22 mouse cellular contexts compared by ENCODE assay signal in the genomic region with DNA sequence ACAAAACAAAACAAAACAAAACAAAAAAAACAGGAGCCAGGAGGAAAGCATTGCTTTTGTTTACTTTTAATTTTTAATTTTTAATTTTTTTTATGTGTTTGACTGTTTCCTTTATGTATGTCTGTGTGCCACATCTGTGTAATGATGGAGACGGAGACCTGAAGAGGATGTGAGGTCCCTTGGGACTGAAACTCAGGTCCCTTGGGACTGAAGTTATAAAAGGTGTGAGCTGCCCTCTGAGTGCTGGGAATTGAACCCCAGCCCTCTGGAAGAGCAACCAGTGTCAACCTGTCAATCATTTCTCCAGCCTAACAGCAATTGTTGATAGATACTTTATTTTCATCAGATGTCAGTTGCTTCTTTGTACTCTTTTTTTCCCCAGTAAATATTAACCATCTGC. TPM values are rescaled to one million over a fixed set of nuclear protein-coding genes. Genes with fewer than 3 reads are reported as not detected.
DNase-seq lines count a peak whose midpoint lies in the region; ATAC-seq and TF ChIP-seq lines count a peak whose summit lies in the region.
"Had no signal": no experiment of that assay in that cellular context is flagged by ENCODE, and none has a peak within 500 bp of the region (broad histone marks: within the 10 kb centered on the region; RNA-seq: fewer than 3 reads in every experiment).

No protein-coding gene starts in this region.

- TF ChIP-seq CTCF in spleen, adult 2 months (IDR thresholded peaks at IDR 0.05; ENCODE audit: extremely low read depth, insufficient read depth, insufficient read length, insufficient replicate concordance) = no peak

- 37% methylated on average over 1 of the region's 1 CpGs for WGBS in spleen, adult 2 months
- 78% methylated on average over 1 of the region's 1 CpGs for WGBS in liver, embryonic 16.5 days (ENCODE audit: insufficient replicate concordance)
- 83% methylated on average over 1 of the region's 1 CpGs for WGBS in forebrain, embryonic 10.5 days

- no peak overlapping the region for H3K27ac ChIP-seq in spleen, adult 2 months (ENCODE audit: insufficient read depth, low read length)
- H3K27ac ChIP-seq in liver, embryonic 16.5 days (ENCODE audit: low read length) = peak overlapping the region; percentile 98
- no peak overlapping the region for H3K27ac ChIP-seq in forebrain, embryonic 10.5 days
- H3K27ac ChIP-seq: embryonic facial prominence, embryonic 15.5 days; kidney, postnatal 0 days had no signal

- peak overlapping the region; percentile 71 for H3K4me2 ChIP-seq in liver, embryonic 16.5 days (ENCODE audit: low read depth, low read length)

- H3K36me3 ChIP-seq in erythroblast, embryonic 14.5 days (ENCODE audit: control insufficient read depth) = peaks cover 39% of the 10 kb centered on the region
- H3K36me3 ChIP-seq in spleen, adult 2 months (ENCODE audit: control insufficient read depth, insufficient read depth, low read length) = no peaks in the 10 kb centered on the region
- H3K36me3 ChIP-seq in liver, embryonic 16.5 days (ENCODE audit: control insufficient read depth, insufficient read depth) = no peaks in the 10 kb centered on the region
- H3K36me3 ChIP-seq in forebrain, embryonic 10.5 days (replicated peaks) = no peaks in the 10 kb centered on the region
- H3K36me3 ChIP-seq: embryonic facial prominence, embryonic 15.5 days; heart, embryonic 15.5 days; hindbrain, embryonic 13.5 days; midbrain, embryonic 12.5 days had no signal

- peak overlapping the region; percentile 40; the same call in 1 of the 2 replicates for H3K9ac ChIP-seq in liver, embryonic 16.5 days (ENCODE audit: low read depth, low read length)
- H3K9ac ChIP-seq: midbrain, embryonic 12.5 days had no signal

- peak overlapping the region; percentile 95 for H3K4me3 ChIP-seq in erythroblast, embryonic 14.5 days (replicated peaks)
- H3K4me3 ChIP-seq in spleen, adult 2 months (ENCODE audit: extremely low read depth, insufficient read depth, insufficient read length) = no peak overlapping the region
- no peak overlapping the region for H3K4me3 ChIP-seq in liver, embryonic 16.5 days (ENCODE audit: low read depth, low read length)
- H3K4me3 ChIP-seq in forebrain, embryonic 10.5 days = no peak overlapping the region

- ATAC-seq in erythroblast, adult 5-6 weeks (replicated peaks; ENCODE audit: low FRiP score, poor library complexity, severe bottlenecking) = no peak
- ATAC-seq in liver, embryonic 16.5 days (ENCODE audit: low read depth) = no peak
- ATAC-seq in megakaryocyte, adult 5-6 weeks (ENCODE audit: poor library complexity, severe bottlenecking) = no peak

- H3K4me1 ChIP-seq in erythroblast, embryonic 14.5 days (ENCODE audit: control insufficient read depth) = peaks cover 67% of the 10 kb centered on the region
- H3K4me1 ChIP-seq in spleen, adult 2 months (ENCODE audit: control insufficient read depth, insufficient read depth, insufficient read length) = peaks cover 2% of the 10 kb centered on the region; the same call in 1 of the 2 replicates
- H3K4me1 ChIP-seq in liver, embryonic 16.5 days (ENCODE audit: control insufficient read depth, low read depth, low read length) = peaks cover 41% of the 10 kb centered on the region
- peaks cover 19% of the 10 kb centered on the region for H3K4me1 ChIP-seq in forebrain, embryonic 10.5 days

- DNase-seq in spleen, adult 2 months (ENCODE audit: low read depth in 1 of 2, low spot score in 2 of 2) = peak; percentile 17 to 27
- DNase-seq in spleen, adult 12 weeks (ENCODE audit: low spot score) = no peak
- no peak for DNase-seq in T-cell, adult 2 months (ENCODE audit: low spot score)
- DNase-seq in forebrain, embryonic 10.5 days (ENCODE audit: extremely low spot score, low spot score) = no peak
- DNase-seq: adrenal gland, postnatal 10 days; forebrain, postnatal 0 days; gastrocnemius, postnatal 36 days; heart, postnatal 36 days; kidney, adult 2 months; layer of hippocampus, adult 9-11 months; left cerebral cortex, postnatal 4 days; lung, adult 18-20 months; lung, postnatal 10 days had no signal

- TF ChIP-seq POLR2A in spleen, adult 2 months (IDR thresholded peaks at IDR 0.05; ENCODE audit: low read depth, low read length) = no peak

- no peaks in the 10 kb centered on the region for H3K9me3 ChIP-seq in erythroblast, embryonic 14.5 days (ENCODE audit: control insufficient read depth, low read length)
- no peaks in the 10 kb centered on the region for H3K9me3 ChIP-seq in liver, embryonic 16.5 days (replicated peaks; ENCODE audit: control insufficient read depth, low read length)
- H3K9me3 ChIP-seq in forebrain, embryonic 10.5 days = no peaks in the 10 kb centered on the region
- H3K9me3 ChIP-seq: embryonic facial prominence, embryonic 15.5 days; heart, embryonic 15.5 days; hindbrain, embryonic 13.5 days; midbrain, embryonic 12.5 days had no signal

- no peaks in the 10 kb centered on the region for H3K27me3 ChIP-seq in erythroblast, embryonic 14.5 days (ENCODE audit: control insufficient read depth)
- no peaks in the 10 kb centered on the region for H3K27me3 ChIP-seq in spleen, adult 2 months (ENCODE audit: control insufficient read depth, insufficient read depth, low read length)
- H3K27me3 ChIP-seq in liver, embryonic 16.5 days (ENCODE audit: control insufficient read depth, insufficient read depth, low read depth, low read length) = no peaks in the 10 kb centered on the region
- no peaks in the 10 kb centered on the region for H3K27me3 ChIP-seq in forebrain, embryonic 10.5 days (ENCODE audit: poor library complexity, severe bottlenecking)
- H3K27me3 ChIP-seq: embryonic facial prominence, embryonic 15.5 days; heart, embryonic 15.5 days; hindbrain, embryonic 13.5 days; midbrain, embryonic 12.5 days had no signal

RNA-seq across cellular contexts. Expression of gene Hectd4, which starts 0.8 kb away (rescaled TPM):
- polyA plus RNA-seq in erythroblast, embryonic 14.5 days (2012) = 10.6 and 12.1 TPM in 2 replicates
- total RNA-seq in erythroblast, adult 5-6 weeks (2015; ENCODE audit: low replicate concordance) = 338 and 374 TPM in 2 replicates
- total RNA-seq in erythroblast, adult 5-6 weeks (2017; ENCODE audit: low replicate concordance) = 587 and 871 TPM in 2 replicates
- polyA plus RNA-seq in spleen, adult 2 months (2012; rRNA removed) = 28.1 and 28.4 TPM in 2 replicates
- 8.5 and 8.7 TPM in 2 replicates for polyA plus RNA-seq in liver, embryonic 16.5 days (2015; fragmentation: Nextera tagmentation; extraction: Ambion mirVana)
- 12.0 and 17.0 TPM in 2 replicates for total RNA-seq in megakaryocyte, adult 5-6 weeks (2015)
- 8.6 and 15.2 TPM in 2 replicates for total RNA-seq in megakaryocyte, adult 5-6 weeks (2017)
- 3.5 and 5.1 TPM in 2 replicates for polyA plus RNA-seq in forebrain, embryonic 10.5 days (2016; fragmentation: Nextera tagmentation; extraction: Ambion mirVana)

RNA-seq across cellular contexts. Expression of gene Rpl6, which starts 14.9 kb away (rescaled TPM):
- polyA plus RNA-seq in erythroblast, embryonic 14.5 days (2012) = 24.9 and 56.7 TPM in 2 replicates
- total RNA-seq in erythroblast, adult 5-6 weeks (2015; ENCODE audit: low replicate concordance) = 559 and 902 TPM in 2 replicates
- total RNA-seq in erythroblast, adult 5-6 weeks (2017; ENCODE audit: low replicate concordance) = 408 and 598 TPM in 2 replicates
- polyA plus RNA-seq in spleen, adult 2 months (2012; rRNA removed) = 281 and 293 TPM in 2 replicates
- polyA plus RNA-seq in liver, embryonic 16.5 days (2015; fragmentation: Nextera tagmentation; extraction: Ambion mirVana) = 278 and 327 TPM in 2 replicates
- total RNA-seq in megakaryocyte, adult 5-6 weeks (2015) = 1,545 and 1,566 TPM in 2 replicates
- 945 and 954 TPM in 2 replicates for total RNA-seq in megakaryocyte, adult 5-6 weeks (2017)
- 659 and 678 TPM in 2 replicates for polyA plus RNA-seq in forebrain, embryonic 10.5 days (2016; fragmentation: Nextera tagmentation; extraction: Ambion mirVana)

RNA-seq across cellular contexts. Expression of gene Ptpn11, which starts 28.0 kb away (rescaled TPM):
- 1.5 and 2.0 TPM in 2 replicates for polyA plus RNA-seq in erythroblast, embryonic 14.5 days (2012)
- 8.3 and 8.6 TPM in 2 replicates for total RNA-seq in erythroblast, adult 5-6 weeks (2015; ENCODE audit: low replicate concordance)
- total RNA-seq in erythroblast, adult 5-6 weeks (2017; ENCODE audit: low replicate concordance) = 23.6 and 26.5 TPM in 2 replicates
- polyA plus RNA-seq in spleen, adult 2 months (2012; rRNA removed) = 17.3 and 18.9 TPM in 2 replicates
- 6.6 and 7.0 TPM in 2 replicates for polyA plus RNA-seq in liver, embryonic 16.5 days (2015; fragmentation: Nextera tagmentation; extraction: Ambion mirVana)
- total RNA-seq in megakaryocyte, adult 5-6 weeks (2015) = 20.1 and 20.2 TPM in 2 replicates
- total RNA-seq in megakaryocyte, adult 5-6 weeks (2017) = 37.8 and 40.9 TPM in 2 replicates
- polyA plus RNA-seq in forebrain, embryonic 10.5 days (2016; fragmentation: Nextera tagmentation; extraction: Ambion mirVana) = 25.1 TPM in 2 replicates

Comparison
In these comparisons a context has a peak if more than half of its experiments do, and no peak if none do; other contexts are left out.
1. DNase-seq: peak in spleen, adult 2 months (2 of 2); none in spleen, adult 12 weeks (single experiment), T-cell, adult 2 months (single experiment) and forebrain, embryonic 10.5 days (single experiment).